Mouse (Mus musculus) liver, embryonic 15.5 days (tissue): ENCODE measurements around the gene Polr2b. TPM values are rescaled to one million over a fixed set of nuclear protein-coding genes. Genes with fewer than 3 reads are reported as not detected.
A peak's percentile ranks its signal among the peaks of the same experiment; 100 is the strongest.

Experiments used
- ATAC-seq: fragments of 200-750 bp; cut with Nextera tagmentation; 2 replicates; pipeline ENCODE4 v1.8.0; 2017; ENCODE audit warnings: moderate number of reproducible peaks, mild to moderate bottlenecking, moderate library complexity; ENCODE audit not compliant: insufficient read depth
- H3K27ac ChIP-seq: fragments of 300-500 bp; sonication (generic); replicated peaks from 2 replicates; pipeline ENCODE4 v1.5.1; 2015; ENCODE audit warnings: mild to moderate bottlenecking, inconsistent platforms
- H3K27me3 ChIP-seq: fragments of 300-500 bp; sonication (generic); 2 replicates; pipeline ENCODE4 v1.6.1; 2015; ENCODE audit warnings: mild to moderate bottlenecking, inconsistent platforms
- H3K36me3 ChIP-seq: fragments of 300-500 bp; sonication (generic); replicated peaks from 2 replicates; pipeline ENCODE4 v1.6.1; 2015; ENCODE audit warnings: moderate library complexity, mild to moderate bottlenecking, inconsistent platforms
- H3K4me1 ChIP-seq: fragments of 300-500 bp; sonication (generic); replicated peaks from 2 replicates; pipeline ENCODE4 v1.6.1; 2015; ENCODE audit warnings: inconsistent platforms
- H3K4me2 ChIP-seq: fragments of 300-500 bp; sonication (generic); 2 replicates; pipeline ENCODE4 v1.6.1; 2015; ENCODE audit warnings: moderate library complexity, mild to moderate bottlenecking, inconsistent platforms
- H3K4me3 ChIP-seq: fragments of 300-500 bp; sonication (generic); replicated peaks from 2 replicates; pipeline ENCODE4 v1.5.1; 2015; ENCODE audit warnings: mild to moderate bottlenecking, inconsistent platforms
- H3K9ac ChIP-seq: fragments of 300-500 bp; sonication (generic); 2 replicates; pipeline ENCODE4 v1.6.1; 2015; ENCODE audit warnings: moderate library complexity, mild to moderate bottlenecking, inconsistent platforms
- H3K9me3 ChIP-seq: fragments of 300-500 bp; sonication (generic); replicated peaks from 2 replicates; pipeline ENCODE4 v1.6.1; 2016; ENCODE audit warnings: inconsistent platforms
- WGBS: fragments of 180-500 bp; shearing (Covaris S2); methylation state at CpG from one replicate; pipeline ENCODE4 v1.1.7; 2015; ENCODE audit warnings: mixed read lengths; ENCODE audit not compliant: insufficient replicate concordance; 5-methylcytosine and 5-hydroxymethylcytosine counted together
- polyA plus RNA-seq: library from polyadenylated mRNA; unstranded; fragments of >200 nt; fragmentation: Nextera tagmentation; extraction: Ambion mirVana; gene quantifications from 2 replicates; pipeline ENCODE4 v1.2.1, GENCODE M21; 2015

Polr2b gene
- polyA plus RNA-seq, 1 experiment from 2014 or later = 26.0 TPM

GRCm38 (mm10) chr5:77299486-77299885 is 10.5 kb upstream of the Polr2b start:
- H3K36me3 ChIP-seq = peaks cover 66% of the 10 kb centered on the region
- H3K4me3 ChIP-seq = no peak overlapping the region
- ATAC-seq = no peak
- WGBS = 68% methylated on average over 2 of the region's 2 CpGs
- no peaks in the 10 kb centered on the region for H3K4me1 ChIP-seq
- H3K9me3 ChIP-seq = no peaks in the 10 kb centered on the region
- no peak overlapping the region for H3K9ac ChIP-seq
- no peak overlapping the region for H3K4me2 ChIP-seq
- H3K27ac ChIP-seq = no peak overlapping the region
- H3K27me3 ChIP-seq = no peaks in the 10 kb centered on the region

GRCm38 (mm10) chr5:77301296-77301903 is 8.5 kb upstream of the Polr2b start:
- Histone ChIP-seq H3K27me3 (no peaks in the 10 kb centered on the region), H3K4me2 (no peak overlapping the region), H3K36me3 (peaks cover 66% of the 10 kb centered on the region), H3K9me3 (no peaks in the 10 kb centered on the region), H3K4me3 (no peak overlapping the region), H3K27ac (no peak overlapping the region), H3K4me1 (no peaks in the 10 kb centered on the region), H3K9ac (no peak overlapping the region)
- no peak for ATAC-seq
- 72% methylated on average over 6 of the region's 6 CpGs for WGBS

GRCm38 (mm10) chr5:77307821-77308553 is 2.0 kb upstream of the Polr2b start:
- Histone ChIP-seq H3K9me3 (no peaks in the 10 kb centered on the region), H3K4me1 (peaks cover 36% of the 10 kb centered on the region), H3K4me3 (peak overlapping the region; percentile 77), H3K27me3 (no peaks in the 10 kb centered on the region), H3K36me3 (peaks cover 35% of the 10 kb centered on the region), H3K9ac (peak overlapping the region; percentile 84), H3K4me2 (peak overlapping the region; percentile 99), H3K27ac (peak overlapping the region; percentile 26; the same call in 1 of the 2 replicates)
- no peak for ATAC-seq
- WGBS = 34% methylated on average over 5 of the region's 5 CpGs

DNA sequence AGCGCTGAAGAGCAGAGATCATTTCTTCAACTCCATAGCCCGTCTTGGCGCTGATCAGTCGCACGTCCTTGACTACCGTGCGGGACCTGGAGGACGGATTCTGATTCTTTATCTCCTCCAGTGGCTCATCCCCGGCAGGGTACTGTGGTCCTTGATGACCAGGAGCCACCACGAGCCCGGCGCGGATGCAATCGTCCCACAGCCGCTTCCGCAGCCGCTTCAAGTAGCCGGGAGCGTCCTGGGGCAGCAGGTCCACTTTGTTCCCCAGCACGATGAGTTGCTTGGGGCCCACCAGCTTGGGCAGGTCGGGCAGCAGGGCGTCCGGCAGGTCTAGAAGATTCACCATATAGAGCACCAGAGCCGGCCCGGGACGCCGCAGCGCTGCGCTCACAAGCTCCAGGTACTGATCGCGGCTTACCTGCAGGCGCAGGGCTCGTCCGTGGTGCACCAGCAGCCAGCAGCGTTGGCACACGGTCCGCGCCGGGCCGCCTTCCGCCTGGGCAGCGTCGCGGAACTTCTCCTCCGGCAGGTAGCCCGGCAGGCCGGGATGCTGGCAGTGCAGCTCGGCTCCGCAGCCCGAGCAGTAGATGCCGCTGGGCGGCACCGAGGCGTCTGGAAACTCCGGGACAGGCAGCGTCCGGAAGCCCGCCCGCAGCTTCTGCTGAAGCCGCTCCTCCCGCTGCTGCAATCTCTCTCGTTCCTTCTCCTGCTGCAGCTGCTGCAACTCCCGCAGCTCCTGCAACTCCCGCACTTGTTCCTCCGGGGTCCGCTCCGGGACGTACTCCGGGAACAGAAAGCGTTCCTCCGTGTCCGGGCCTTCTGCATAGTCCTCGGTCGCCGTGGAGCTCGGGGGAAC is 668 bp upstream of the Polr2b start:
- peak overlapping the region; percentile 77 for H3K4me3 ChIP-seq
- H3K27ac ChIP-seq = peak overlapping the region; percentile 94
- peak; percentile 30 for ATAC-seq
- H3K9ac ChIP-seq = peak overlapping the region; percentile 84
- H3K9me3 ChIP-seq = no peaks in the 10 kb centered on the region
- H3K27me3 ChIP-seq = no peaks in the 10 kb centered on the region
- under 1% methylated on average over 76 of the region's 76 CpGs for WGBS
- H3K36me3 ChIP-seq = peaks cover 39% of the 10 kb centered on the region
- peaks cover 36% of the 10 kb centered on the region for H3K4me1 ChIP-seq
- peak overlapping the region; percentile 99 for H3K4me2 ChIP-seq

GRCm38 (mm10) chr5:77314206-77314605 is 4.3 kb downstream of the Polr2b start:
- no peak overlapping the region for H3K27ac ChIP-seq

DNA sequence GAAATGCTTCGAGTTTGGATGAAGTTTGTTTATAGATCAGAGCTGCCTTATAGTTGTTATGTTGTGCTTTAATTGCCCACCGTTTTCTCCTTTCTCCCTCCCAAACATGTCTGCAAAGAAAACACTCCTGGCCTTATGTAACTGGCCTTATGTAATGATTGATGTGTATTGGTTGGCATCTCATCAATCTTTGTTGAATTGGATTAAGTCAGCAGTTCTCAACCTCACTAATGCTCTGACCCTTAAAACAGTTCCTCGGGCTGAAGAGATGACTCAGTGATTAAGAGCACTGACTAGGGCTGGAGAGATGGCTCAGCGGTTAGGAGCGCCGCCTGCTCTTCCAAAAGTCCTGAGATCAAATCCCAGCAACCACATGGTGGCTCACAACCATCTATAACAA is 5.0 kb downstream of the Polr2b start:
- peaks cover 59% of the 10 kb centered on the region for H3K36me3 ChIP-seq
- no peak overlapping the region for H3K4me3 ChIP-seq
- H3K27ac ChIP-seq = no peak overlapping the region
- no peaks in the 10 kb centered on the region for H3K9me3 ChIP-seq
- ATAC-seq = no peak
- peaks cover 16% of the 10 kb centered on the region for H3K4me1 ChIP-seq
- H3K9ac ChIP-seq = no peak overlapping the region
- no peak overlapping the region for H3K4me2 ChIP-seq
- WGBS = 80% methylated on average over 6 of the region's 6 CpGs
- H3K27me3 ChIP-seq = no peaks in the 10 kb centered on the region

More at GRCm38 (mm10) chr5:77314206-77314605, 4.3 kb downstream of the Polr2b start:
- Histone ChIP-seq H3K9ac (no peak overlapping the region), H3K4me1 (peaks cover 18% of the 10 kb centered on the region), H3K9me3 (no peaks in the 10 kb centered on the region), H3K27me3 (no peaks in the 10 kb centered on the region), H3K4me3 (no peak overlapping the region), H3K4me2 (no peak overlapping the region), H3K36me3 (peaks cover 54% of the 10 kb centered on the region)
- 86% methylated on average over 4 of the region's 4 CpGs for WGBS
- ATAC-seq = no peak

DNA sequence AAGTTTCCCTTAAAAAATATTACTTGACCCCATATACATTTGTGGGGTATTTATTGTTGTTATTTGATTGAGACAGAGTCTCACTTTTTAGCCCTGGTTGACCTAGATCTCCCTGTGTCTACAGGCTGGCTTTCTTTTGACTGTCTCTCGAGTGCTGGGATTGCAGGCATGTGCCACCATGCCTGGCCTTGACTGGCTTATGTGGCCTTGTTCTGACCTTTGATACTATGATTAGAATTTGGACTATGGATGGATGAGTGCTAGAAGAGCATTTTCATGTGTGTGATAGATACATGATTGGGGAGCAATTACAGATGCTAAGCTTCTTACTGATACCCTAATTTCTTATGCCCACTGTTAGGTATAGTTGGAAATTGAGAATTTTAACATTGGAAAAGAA is 15.0 kb downstream of the Polr2b start:
- Histone ChIP-seq H3K4me3 (no peak overlapping the region), H3K27me3 (no peaks in the 10 kb centered on the region), H3K9me3 (no peaks in the 10 kb centered on the region), H3K36me3 (peaks cover 94% of the 10 kb centered on the region), H3K27ac (no peak overlapping the region), H3K9ac (no peak overlapping the region), H3K4me1 (no peaks in the 10 kb centered on the region), H3K4me2 (no peak overlapping the region)
- WGBS = 60% methylated on average over 1 of the region's 1 CpGs
- no peak for ATAC-seq

DNA sequence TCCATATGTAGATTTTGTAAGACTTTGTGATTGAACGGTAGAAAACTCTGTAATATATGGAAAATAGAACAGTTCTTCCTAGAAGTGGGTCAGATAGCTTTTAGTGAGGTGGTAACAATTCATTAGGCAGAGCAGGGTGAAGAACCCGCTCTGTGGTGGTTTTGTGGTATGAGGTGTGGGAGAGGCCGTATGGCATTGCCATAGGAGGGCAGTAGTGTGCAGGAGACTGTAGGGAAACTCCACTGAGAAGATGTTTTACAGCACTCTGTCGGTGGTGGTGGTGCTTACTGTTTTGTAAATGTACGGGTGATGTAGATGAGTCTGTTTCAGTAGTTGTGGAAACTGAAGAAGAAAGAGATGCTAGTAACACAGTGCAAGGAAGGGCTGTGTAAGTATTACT is 20.2 kb downstream of the Polr2b start:
- H3K36me3 ChIP-seq = peaks cover 90% of the 10 kb centered on the region
- 61% methylated on average over 5 of the region's 5 CpGs for WGBS
- ATAC-seq = no peak

DNA sequence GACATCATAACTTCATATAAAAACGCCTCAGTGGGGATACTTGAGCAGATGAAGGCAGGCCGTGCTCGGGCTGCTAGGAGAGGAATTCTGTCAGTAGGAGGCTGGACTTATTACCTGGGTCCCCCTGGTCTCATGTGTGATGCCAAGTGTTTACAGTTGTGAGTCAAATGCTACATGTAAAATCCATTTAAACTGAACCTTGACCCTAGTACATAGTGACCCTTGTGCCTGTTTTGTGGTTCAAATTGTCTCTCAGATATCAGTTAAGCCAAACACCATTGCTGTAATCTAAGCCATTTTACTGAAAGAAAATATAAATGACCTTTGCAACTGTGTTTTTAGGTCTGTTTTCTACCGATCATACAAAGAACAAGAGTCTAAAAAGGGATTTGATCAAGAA is 30.1 kb downstream of the Polr2b start:
- H3K4me2 ChIP-seq = no peak overlapping the region
- no peaks in the 10 kb centered on the region for H3K4me1 ChIP-seq
- no peak overlapping the region for H3K27ac ChIP-seq
- no peak for ATAC-seq
- peaks cover 95% of the 10 kb centered on the region for H3K36me3 ChIP-seq
- H3K27me3 ChIP-seq = no peaks in the 10 kb centered on the region
- no peaks in the 10 kb centered on the region for H3K9me3 ChIP-seq
- H3K4me3 ChIP-seq = no peak overlapping the region
- 84% methylated on average over 4 of the region's 4 CpGs for WGBS
- H3K9ac ChIP-seq = no peak overlapping the region

More for the DNA sequence above, 20.2 kb downstream of the Polr2b start:
- Histone ChIP-seq H3K9me3 (no peaks in the 10 kb centered on the region), H3K27me3 (no peaks in the 10 kb centered on the region), H3K9ac (no peak overlapping the region), H3K4me1 (no peaks in the 10 kb centered on the region), H3K4me3 (no peak overlapping the region), H3K4me2 (no peak overlapping the region), H3K27ac (no peak overlapping the region)

GRCm38 (mm10) chr5:77348901-77349300 is 39.0 kb downstream of the Polr2b start:
- Histone ChIP-seq H3K27me3 (no peaks in the 10 kb centered on the region), H3K4me1 (no peaks in the 10 kb centered on the region), H3K27ac (no peak overlapping the region), H3K4me3 (no peak overlapping the region), H3K4me2 (no peak overlapping the region), H3K9ac (no peak overlapping the region), H3K9me3 (no peaks in the 10 kb centered on the region), H3K36me3 (peaks cover 62% of the 10 kb centered on the region)
- WGBS = 91% methylated on average over 8 of the region's 8 CpGs
- ATAC-seq = no peak
